Mouse (Mus musculus): Measurements from ENCODE around the gene Fryl.

The Fryl gene

GRCm38 (mm10) chr5:73156226-73156926, 100.0 kb downstream of the Fryl start:
- DNase-seq: peak; percentile 32 to 46

GRCm38 (mm10) chr5:73153802-73154465, 102.5 kb downstream of the Fryl start:
- no peak for DNase-seq

- no peak for DNase-seq
These were observed 104.2 kb downstream of the Fryl start for GRCm38 (mm10) chr5:73152206-73152605.

GRCm38 (mm10) chr5:73150877-73151445, 105.5 kb downstream of the Fryl start:
- no peak for DNase-seq

- no peak for DNase-seq
These were observed 111.4 kb downstream of the Fryl start for GRCm38 (mm10) chr5:73144987-73145386.

GRCm38 (mm10) chr5:73141712-73142111, 114.7 kb downstream of the Fryl start:
- no peak for DNase-seq

- no peak for DNase-seq
These were observed 115.3 kb downstream of the Fryl start for GRCm38 (mm10) chr5:73141161-73141560.

GRCm38 (mm10) chr5:73137561-73137960, 118.9 kb downstream of the Fryl start:
- no peak for DNase-seq

- no peak for DNase-seq
These were observed 120.5 kb downstream of the Fryl start for GRCm38 (mm10) chr5:73135959-73136358.

GRCm38 (mm10) chr5:73135131-73135530, 121.3 kb downstream of the Fryl start:
- no peak for DNase-seq

- DNase-seq: peak in 1 of 2 experiments; percentile 59
These were observed 122.6 kb downstream of the Fryl start for GRCm38 (mm10) chr5:73133833-73134185.

GRCm38 (mm10) chr5:73132998-73133832, 123.2 kb downstream of the Fryl start:
- no peak for DNase-seq

- no peak for DNase-seq
These were observed 125.4 kb downstream of the Fryl start for GRCm38 (mm10) chr5:73130984-73131383.

GRCm38 (mm10) chr5:73129871-73130270, 126.5 kb downstream of the Fryl start:
- peak; percentile 42 to 64 for DNase-seq

- DNase-seq: no peak
These were observed 136.3 kb downstream of the Fryl start for GRCm38 (mm10) chr5:73119969-73120725.

GRCm38 (mm10) chr5:73119524-73119923, 136.9 kb downstream of the Fryl start:
- no peak for DNase-seq

GRCm38 (mm10) chr5:73118786-73119185, 137.6 kb downstream of the Fryl start:
- DNase-seq: no peak

- DNase-seq: no peak
These were observed 141.5 kb downstream of the Fryl start for GRCm38 (mm10) chr5:73114878-73115277.

GRCm38 (mm10) chr5:73112331-73112730, 144.1 kb downstream of the Fryl start:
- no peak for DNase-seq

- DNase-seq: no peak
These were observed 152.8 kb downstream of the Fryl start for GRCm38 (mm10) chr5:73103657-73104056.

- no peak for DNase-seq
These were observed 154.0 kb downstream of the Fryl start for GRCm38 (mm10) chr5:73102342-73102989.

GRCm38 (mm10) chr5:73092236-73092635, 164.2 kb downstream of the Fryl start:
- DNase-seq: no peak
